Mouse (Mus musculus): ENCODE results near the gene Uncx.
"Not testable (repeated sequence)": the region's sequence is repeated elsewhere in the genome, so short reads cannot be mapped to it uniquely, and the experiment has no call there.

Uncx gene

DNA sequence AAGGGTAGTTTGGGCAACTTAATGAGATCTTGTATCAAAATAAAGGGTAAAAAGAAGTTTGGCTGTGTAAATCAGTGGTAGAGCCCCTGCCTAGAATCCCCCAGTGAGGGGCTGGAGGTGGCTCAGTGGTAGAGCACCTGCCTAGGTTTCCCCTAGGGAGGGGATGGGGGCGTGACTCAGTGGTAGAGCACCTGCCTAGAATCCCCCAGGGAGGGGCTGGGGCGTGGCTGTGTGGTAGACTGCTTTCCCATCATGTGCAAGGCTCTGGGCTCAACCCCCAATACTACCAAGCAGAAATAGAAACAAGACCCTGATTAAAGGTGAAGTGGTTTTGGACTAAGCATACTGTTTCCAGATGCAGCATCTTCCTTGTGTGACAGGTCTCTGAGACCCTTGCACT is 21.4 kb downstream of the Uncx start:
- no peak for DNase-seq

DNA sequence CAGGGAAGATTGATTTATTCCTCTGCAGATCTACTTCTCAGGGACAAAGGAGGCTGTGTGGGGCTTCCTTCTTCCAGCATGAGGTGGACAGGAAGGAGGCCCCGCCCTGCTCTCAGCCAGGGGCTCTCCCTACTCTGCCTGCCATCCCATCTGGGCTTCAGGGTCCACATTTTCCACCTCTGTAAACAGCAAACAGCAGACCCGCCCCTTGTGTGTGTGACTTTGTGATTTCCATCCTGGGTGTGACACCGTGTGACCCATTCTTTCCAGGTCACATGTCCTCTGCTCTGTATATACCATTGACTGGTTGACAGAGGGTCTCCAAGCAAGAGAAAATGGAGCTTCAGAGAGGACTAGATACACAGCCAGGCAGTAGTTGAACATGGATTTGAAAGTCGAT is 22.2 kb downstream of the Uncx start:
- DNase-seq = no peak

DNA sequence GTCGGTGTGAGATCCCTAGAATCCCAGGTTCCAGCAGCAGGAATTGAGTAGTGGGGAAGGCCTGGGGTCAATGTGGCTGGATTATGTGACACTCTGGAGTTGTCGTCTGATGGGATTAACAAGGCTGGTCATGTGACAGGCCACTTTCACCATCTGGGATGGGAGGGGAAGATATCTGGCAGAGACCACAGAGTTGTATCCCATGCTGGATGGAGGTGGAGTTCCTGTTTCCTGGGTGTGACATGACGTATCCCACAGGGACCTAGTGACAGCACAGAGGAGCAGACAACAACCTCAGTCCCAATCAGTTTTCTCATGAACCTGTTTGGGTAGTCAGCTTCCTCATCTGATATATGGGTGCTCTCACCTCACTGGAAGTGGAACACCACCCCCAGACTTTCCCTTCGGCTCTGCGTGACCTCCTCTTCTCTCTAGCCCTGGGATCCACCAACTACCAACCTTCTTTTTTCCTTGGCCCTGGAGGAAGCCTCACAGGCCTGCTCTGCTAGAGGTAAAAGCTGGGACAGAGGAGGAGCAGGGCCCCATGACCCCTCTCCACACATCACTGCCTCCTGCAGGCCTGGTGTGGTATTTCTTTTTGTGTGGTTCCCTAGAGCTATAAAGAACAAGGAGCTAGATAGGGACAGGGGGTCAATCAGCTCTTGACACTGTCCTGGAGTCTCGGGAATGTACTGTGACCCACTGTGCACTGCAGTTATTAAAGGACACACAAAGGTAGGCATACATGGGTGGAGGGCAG is 23.5 kb downstream of the Uncx start:
- no peak for DNase-seq

DNA sequence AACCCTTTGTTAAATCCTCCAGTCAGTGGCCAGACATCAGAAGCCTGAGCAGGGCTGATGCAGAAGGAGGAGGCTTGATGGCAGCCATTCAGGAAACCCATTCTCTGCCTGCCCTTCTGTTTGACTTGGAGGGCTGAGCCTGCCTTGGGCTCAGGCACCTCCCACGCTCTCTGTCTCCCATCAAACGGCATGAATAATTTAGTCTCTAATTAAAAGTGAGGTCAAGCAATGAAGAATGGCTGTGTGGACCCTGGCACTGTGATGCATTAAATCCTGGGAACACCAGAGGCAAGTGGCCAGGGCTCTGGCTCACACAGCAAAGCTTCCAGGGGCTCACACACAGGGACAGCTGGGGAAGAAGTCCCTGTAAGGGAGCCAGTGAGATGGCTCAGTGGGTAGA is 24.8 kb downstream of the Uncx start:
- no peak for DNase-seq

DNA sequence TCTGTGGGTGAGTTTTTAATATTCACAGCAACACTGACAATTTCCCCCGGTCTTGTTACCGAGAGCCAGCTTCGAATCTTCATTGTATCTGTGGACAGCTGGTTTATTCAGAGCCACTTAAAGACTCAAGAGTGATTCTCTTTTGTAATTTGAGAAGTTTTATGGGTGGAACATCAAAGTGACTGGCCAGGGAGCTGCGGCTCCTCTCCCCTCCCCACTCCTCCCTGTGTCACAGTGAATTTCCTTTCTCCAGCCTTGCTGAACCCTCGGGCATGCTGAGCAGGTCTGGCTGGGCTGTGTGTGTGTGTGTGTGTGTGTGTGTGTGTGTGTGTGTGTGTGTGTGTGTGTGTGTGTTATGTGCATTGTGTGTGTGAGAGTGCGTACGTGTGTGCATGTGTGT is 29.2 kb downstream of the Uncx start:
- peak in 1 of 2 experiments; percentile 53 for DNase-seq

DNA sequence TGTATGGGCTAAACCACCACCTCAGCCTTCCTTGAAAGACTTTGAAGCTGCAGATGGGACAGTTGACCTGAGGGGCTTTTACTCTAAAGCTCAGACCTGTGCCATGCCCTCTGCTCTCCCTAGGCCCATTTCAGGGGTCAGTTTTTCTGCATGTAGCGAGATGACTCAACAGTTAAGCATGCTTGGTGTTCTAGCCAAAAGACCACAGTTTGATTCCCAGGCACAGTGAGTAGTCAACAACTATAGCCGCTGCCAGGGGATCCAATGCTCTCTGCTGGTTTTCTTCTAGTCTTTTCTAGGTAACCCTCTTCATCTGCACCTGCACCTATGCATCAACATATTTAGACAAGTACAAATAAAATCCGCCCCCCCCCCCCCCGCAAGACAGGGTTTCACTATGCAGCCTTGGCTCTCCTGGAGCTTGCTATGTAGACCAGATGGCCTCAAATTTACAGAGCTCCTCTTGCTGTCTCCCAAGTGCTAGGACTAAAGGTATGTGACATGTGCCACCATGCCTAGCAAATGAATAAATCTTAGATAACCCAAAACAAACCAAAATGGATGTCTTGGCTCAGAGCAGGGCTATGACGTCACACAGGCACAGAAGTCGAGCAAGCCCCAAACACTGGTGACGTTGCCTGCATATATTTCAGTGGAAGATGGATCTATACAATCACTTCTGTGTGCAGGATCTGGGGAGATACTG is 30.5 kb downstream of the Uncx start:
- no peak for DNase-seq

DNA sequence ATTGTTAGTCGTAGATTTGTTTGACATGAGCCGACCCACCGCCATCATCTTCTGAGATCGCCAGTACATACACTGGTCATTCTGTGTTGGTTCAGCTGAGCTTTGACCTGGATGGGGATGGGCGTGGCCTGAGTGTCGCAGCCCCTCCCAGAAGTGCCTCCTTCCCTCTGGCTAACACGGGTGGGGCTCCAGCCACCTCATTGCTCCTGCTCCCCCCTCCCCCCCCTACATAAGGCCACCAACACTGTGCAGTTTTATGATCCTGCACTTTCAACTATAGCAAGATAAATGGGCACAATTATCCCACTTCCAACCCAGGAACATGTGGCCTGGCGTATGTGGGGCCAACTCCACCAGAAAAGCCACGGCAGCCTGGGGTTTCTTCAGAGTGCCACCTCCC is 31.8 kb downstream of the Uncx start:
- no peak for DNase-seq

DNA sequence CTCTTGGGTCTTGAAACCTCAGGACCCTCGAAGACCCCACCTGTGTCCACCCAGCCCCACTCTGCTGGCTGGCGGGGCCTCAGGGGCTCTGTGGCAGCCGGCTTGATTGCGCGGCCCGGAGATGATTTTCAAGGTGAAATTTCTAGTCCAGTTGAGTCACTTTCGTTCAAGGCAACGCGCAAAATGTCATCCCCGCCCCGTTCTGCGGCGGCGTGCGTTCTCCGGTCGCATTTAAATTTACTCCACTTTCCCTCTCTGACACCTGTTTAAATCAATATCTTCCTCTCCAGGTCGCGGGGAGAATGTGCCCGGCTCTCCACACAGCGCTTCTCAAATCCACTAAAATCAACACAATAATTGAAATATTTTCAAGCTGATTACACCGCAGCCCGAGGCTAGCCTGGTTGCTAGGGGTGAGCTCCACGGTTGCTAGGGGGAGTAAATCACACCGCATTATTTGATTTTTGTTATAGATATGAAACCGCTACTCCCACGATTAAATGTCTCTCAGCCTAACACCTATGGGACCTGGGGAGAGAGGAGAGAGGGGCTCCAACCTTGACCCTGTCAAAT is 37.0 kb downstream of the Uncx start:
- no peak for DNase-seq

DNA sequence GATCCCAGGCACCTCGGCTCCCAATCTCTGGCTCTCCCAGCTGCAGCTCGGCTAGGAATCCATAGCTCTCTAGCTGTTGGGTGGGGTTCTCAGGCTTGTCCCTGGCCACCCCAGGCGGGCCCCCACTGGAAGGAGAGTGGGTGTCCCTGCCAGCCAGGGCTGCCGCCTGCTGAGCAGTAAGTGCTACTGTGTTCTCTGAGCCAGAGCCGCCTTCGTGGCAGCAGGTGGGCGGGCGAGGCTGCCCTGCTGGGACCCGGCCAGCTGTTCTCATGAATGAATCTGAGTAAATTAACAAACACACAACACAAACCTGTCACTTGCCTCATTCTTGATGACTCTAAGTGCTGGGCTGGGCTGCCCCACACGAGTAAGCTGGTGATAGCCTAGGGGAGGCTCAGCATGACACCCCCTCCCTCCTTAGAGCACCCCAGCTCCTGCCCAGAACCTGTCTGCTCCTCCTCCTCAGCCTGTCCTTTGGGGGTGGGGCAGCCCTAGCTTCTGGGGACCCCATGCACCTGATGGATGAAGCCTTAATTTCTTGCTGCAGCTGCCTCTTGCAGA is 38.1 kb downstream of the Uncx start:
- DNase-seq = peak; percentile 64 to 77

DNA sequence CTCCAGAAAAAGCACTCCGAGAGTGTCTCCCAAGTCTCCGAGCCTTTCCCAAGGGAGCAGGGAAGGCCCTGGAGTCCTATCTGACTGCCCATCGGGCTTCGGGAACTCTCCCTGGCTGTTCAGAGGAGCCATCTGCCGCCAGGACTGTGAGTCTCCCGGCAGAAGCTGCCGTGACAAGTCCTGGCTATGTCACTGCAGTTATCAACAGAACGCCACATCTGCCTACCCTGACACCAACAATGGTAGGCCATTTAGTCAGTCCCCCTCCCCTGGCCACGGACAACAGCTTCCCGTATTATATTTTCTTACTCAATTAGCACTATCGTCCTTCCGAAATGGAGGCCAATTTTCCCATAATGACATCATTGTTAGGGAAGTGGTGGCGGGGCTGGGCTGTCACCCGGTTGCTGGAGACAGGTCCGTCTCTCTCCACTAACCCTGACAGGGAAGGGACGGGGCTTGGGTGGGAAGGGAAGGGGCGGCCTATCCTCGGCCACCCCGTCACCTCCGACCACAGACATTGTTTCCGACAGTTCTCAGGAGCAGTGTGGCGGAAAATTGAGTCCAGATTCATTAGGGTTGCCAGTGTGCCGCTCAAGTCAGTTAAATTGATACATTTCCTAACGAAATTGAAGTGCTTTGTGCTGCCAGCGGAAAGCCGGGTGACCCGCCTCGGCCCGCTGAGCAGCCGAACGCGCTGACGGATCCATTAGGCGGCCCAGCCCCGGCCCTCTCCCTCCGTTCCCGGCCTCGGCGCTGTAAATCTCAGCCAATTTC is 41.9 kb downstream of the Uncx start:
- peak; percentile 57 to 68 for DNase-seq

DNA sequence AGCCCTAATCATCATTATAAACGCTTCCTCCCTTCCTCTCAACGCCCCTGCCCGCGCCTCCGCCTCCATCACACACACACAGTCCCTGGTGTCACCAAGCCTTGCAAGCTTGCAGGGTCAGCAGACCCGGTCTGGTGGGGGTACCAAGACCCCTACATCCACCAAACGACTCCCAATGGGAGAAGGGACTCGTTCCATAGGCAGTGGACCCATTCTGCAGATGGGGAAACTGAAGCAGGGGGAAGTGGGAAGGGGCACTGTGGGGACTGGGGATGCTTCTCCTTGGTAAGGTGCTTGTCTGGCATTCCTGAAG is 42.4 kb downstream of the Uncx start:
- no peak for DNase-seq

DNA sequence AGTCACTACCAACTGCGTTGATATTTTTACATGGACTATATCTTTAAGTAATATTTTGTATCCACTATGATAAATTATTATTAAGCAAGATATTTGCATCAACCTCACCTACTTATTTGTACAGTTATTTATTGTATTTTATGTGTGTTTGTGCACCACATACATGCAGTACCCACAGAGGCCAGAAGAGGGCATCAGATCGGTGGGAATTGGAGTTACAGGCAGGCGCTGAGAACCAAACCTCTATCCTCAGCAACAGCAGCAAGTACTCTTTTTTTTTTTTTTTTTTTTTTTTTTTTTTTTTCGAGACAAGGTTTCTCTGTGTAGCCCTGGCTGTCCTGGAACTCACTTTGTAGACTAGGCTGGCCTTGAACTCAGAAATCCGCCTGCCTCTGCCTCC is 44.2 kb downstream of the Uncx start:
- not testable (repeated sequence) for DNase-seq

DNA sequence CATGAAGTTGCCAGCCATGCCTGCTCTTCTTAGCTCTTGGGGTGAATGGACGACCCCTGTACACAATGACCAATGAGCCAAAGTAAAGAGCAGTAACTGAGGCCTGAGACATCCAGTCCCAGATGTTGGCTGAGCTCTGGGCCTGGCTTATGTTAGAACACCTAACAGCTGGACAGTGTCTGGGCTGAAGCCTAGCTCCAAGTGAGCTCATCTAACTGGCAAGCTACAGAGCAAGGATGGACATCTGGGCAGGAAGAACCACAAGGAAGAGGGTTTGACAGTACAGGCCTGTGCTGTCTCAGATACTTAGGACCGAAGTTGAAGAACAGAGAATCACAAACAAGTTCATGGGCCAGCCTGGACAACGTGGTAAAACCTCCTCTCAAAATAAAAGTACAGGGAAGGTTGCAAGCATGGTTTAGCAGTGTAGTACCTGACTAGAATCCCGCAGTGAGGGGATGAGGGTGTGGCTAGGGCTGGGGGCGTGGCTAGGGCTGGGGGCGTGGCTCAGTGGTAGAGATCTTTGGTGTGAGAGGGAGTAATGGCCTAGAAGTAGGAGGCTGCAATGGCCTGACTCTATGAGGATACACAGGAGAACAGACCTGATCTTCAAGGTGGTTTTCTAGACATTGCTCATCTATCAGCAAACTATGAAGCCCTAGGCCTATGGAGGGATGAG is 47.5 kb downstream of the Uncx start:
- DNase-seq = peak; percentile 64 to 71

DNA sequence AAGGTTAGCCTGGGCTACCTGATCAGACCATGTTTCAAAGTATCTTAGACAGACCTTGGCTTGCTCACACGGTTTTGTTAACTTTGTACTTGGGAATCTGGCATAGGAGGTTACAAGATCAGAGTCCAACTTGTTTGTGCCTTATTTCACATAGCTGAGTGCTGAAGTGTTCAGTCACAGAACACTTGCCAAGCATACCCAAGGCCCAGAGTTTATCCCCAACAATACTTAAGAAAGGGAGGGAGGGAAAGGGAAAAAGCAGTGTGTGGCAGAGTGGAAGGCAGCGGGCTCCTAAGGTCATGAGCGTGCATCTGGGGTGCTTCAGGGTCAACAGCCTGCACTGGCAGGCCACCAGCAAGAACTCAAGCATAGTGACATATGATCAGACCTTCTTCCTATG is 48.7 kb downstream of the Uncx start:
- no peak for DNase-seq

DNA sequence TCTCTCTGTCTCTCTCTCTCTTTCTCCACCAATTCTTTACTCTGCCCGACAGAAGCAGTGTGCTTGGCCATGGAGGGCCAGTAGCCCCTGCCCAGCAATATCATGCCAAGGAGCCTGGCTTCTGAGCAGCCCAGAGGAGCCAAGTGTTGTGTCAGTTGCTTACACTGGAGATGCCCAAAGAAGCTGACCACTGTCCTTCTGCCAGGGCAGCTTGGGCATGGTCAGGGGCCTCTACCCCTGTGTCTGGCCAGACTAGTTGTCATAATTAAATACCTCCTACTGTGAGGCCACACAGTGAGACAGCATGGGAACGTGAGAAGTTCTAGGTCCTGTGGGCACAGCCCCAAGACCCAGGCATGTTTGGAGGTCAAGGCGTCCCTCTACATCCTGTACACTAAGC is 49.6 kb downstream of the Uncx start:
- DNase-seq = no peak

DNA sequence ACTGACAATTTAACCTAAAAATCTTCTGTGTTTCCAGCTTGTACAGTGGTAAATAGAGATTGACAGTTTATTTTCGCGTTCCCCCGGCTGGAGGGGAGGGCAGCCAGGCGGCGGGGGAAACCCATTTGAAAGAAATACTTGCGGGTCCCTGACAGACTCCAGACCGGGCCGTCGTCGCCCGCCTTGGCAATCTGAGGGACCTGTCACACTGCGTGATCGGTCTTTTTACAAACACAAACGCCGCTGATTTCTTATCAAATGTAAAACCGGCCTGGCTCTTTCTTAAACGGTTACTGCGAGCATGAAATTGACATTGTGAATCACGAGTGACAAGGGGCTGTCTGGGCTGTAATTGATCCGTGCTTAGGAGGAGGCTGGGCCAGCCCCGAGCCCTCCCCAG is 50.5 kb downstream of the Uncx start:
- no peak for DNase-seq

DNA sequence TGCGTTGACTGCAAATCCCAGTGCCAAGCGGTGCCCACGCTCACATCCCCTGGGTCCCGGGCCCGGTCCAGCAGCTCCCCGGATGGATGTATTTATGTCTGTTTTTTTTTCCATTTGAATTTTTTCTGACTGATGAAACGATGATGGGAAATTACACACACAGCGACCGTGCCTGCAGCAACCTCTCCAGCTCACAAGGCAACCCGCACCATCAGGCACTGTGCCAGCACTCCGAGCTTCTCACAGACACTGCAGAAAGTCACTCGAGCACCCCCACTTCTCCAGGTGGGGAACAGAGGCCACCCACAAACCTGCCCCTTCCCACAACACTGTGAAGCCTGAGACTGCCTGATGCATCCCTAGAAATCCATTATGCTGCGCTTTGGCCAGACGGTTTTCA is 51.7 kb downstream of the Uncx start:
- DNase-seq = no peak

Data from kidney, postnatal 4 days (tissue).